Mouse (Mus musculus) kidney, adult 2 months (tissue): ENCODE measurements around the gene Izumo1r. TPM values are rescaled to one million over a fixed set of nuclear protein-coding genes. Genes with fewer than 3 reads are reported as not detected.

Source experiments
- DNase-seq: peaks from one replicate; pipeline ENCODE4 v3.0.0; 2021
- H3K27ac ChIP-seq: fragments of 200-500 bp; 2 replicates; pipeline ENCODE4 v1.5.1; 2012; ENCODE audit warnings: low read depth, low read length, control low read depth, inconsistent platforms; ENCODE audit not compliant: insufficient read depth
- H3K27me3 ChIP-seq: fragments of 200-500 bp; replicated peaks from 2 replicates; pipeline ENCODE4 v1.6.1; 2012; ENCODE audit warnings: mild to moderate bottlenecking, moderate library complexity, low read length, inconsistent platforms; ENCODE audit not compliant: control insufficient read depth, insufficient read depth
- H3K36me3 ChIP-seq: fragments of 200-500 bp; 2 replicates; pipeline ENCODE4 v1.6.1; 2012; ENCODE audit warnings: mild to moderate bottlenecking, moderate library complexity, low read length, inconsistent platforms; ENCODE audit not compliant: control insufficient read depth, insufficient read depth
- H3K4me1 ChIP-seq: fragments of 200-500 bp; 2 replicates; pipeline ENCODE4 v1.6.1; 2011; ENCODE audit warnings: low read length; ENCODE audit not compliant: control insufficient read depth, insufficient read depth
- H3K4me3 ChIP-seq: fragments of 200-500 bp; 2 replicates; pipeline ENCODE4 v1.5.1; 2011; ENCODE audit warnings: mild to moderate bottlenecking, low read depth, low read length, control low read depth; ENCODE audit not compliant: insufficient read depth
- CTCF ChIP-seq: fragments of 200-500 bp; conservative IDR thresholded peaks from 2 replicates; pipeline ENCODE4 v1.5.1; 2011; ENCODE audit warnings: low read depth, mild to moderate bottlenecking, control low read depth, low read length, moderate library complexity, mixed read lengths; ENCODE audit not compliant: insufficient read depth, insufficient read length
- POLR2A ChIP-seq: fragments of 200-500 bp; IDR thresholded peaks from one replicate; pipeline ENCODE4 v1.6.1; 2011; ENCODE audit warnings: low read depth, low read length, control low read depth
- WGBS: fragments of 180-500 bp; shearing (Covaris S2); methylation state at CpG from one replicate; pipeline ENCODE4 v1.1.7; 2018; 5-methylcytosine and 5-hydroxymethylcytosine counted together
- polyA plus RNA-seq: library from polyadenylated mRNA; depleted of rRNA; stranded (reverse); fragments of >200 nt; gene quantifications from 2 replicates; pipeline ENCODE4 v1.2.3, GENCODE M21; 2012

Izumo1r gene
- polyA plus RNA-seq, 1 experiment, result 2.8 TPM

DNA sequence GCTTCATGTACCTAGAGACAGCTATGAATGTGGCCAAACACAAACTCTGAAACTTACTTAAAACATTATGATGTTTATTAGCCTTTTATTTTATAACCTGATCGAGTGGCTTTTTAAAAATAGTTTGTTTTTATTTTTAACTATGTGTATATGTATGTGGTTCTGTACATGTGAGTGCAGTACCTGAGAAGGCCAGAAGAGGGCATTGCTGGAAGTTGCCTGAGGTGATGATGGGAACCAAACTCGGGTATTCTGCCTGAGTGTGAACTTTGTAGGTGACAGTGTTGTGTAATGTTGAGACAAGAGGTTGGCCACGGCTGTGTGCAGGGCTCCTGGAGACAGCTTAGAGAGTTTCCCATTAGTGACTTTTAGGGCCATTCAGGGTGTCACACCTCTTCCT lies 9.1 kb downstream of the Izumo1r start:
- Histone ChIP-seq H3K4me3 (no peak overlapping the region), H3K36me3 (no peaks in the 10 kb centered on the region), H3K27me3 (no peaks in the 10 kb centered on the region), H3K27ac (no peak overlapping the region), H3K4me1 (no peaks in the 10 kb centered on the region)
- WGBS, result 89% methylated on average over 3 of the region's 3 CpGs
- no peak for DNase-seq
- TF ChIP-seq POLR2A (no peak), CTCF (no peak)

DNA sequence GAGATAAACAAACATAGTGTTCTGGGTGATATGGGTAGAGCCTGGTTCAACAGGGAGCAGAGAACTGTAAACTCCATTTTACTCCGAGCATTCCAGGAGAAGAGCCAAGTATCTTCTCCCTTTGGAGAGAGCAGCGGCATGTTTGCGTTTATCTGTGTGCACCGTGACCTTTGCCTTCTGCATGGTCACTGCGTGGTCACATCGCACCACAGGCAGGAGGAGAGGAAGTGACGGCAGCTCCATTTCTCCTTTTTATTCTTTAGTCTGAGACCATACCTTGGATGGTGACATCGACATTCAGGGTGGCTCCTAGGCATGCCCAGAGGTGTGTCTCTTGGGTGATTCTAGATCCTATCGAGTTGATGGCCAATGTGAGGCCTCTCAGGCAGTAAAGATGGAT lies 10.4 kb downstream of the Izumo1r start:
- WGBS, result 73% methylated on average over 9 of the region's 9 CpGs

DNA sequence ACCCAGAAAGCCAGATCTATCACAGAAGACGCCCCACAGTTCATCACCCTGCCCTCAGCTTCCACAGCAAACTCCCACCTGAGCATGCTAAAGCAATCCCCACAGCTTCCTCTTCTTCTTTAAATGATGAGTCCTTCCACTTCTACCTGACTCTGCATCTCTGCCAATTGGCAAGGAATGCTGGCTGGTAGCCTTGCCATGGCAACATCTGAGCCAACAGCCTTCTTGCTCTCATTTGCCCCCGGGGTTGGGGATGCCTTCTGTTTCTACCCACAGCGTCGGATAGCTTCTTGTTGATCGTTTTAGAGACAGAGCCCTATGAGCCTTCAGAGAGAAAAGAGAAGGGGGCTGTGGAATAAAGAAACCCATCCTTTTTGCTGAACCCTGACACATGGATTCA lies 11.9 kb downstream of the Izumo1r start:
- no peak for DNase-seq

More for the DNA sequence above, 10.4 kb downstream of the Izumo1r start:
- Histone ChIP-seq H3K36me3 (no peaks in the 10 kb centered on the region), H3K27me3 (no peaks in the 10 kb centered on the region), H3K4me3 (no peak overlapping the region), H3K27ac (no peak overlapping the region), H3K4me1 (no peaks in the 10 kb centered on the region)
- TF ChIP-seq CTCF (no peak), POLR2A (no peak)
- DNase-seq, result no peak

DNA sequence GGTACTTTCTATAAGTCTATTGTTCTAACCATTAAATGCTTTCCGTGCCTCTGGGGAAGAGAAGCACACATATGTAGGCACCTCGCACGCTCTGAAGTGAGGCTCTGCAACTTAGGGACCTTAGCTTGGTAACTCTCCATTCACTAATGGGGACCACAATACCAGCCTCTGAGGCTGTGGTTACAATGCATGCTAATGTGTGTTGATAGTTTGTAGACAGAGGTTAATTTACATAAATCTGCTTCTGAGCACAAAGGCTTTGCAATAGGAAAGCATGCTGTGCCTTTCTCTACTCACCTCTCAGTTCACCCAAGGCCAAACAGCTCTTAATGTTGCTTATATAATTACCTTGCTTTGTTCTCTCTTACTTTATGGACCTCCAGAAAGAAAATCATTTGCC lies 13.1 kb downstream of the Izumo1r start:
- no peak overlapping the region for H3K27ac ChIP-seq
- no peak overlapping the region for H3K4me3 ChIP-seq
- no peak for DNase-seq
- H3K27me3 ChIP-seq, result no peaks in the 10 kb centered on the region
- TF ChIP-seq CTCF (no peak), POLR2A (no peak)
- no peaks in the 10 kb centered on the region for H3K4me1 ChIP-seq
- 86% methylated on average over 3 of the region's 3 CpGs for WGBS
- H3K36me3 ChIP-seq, result no peaks in the 10 kb centered on the region

More for the DNA sequence above, 11.9 kb downstream of the Izumo1r start:
- TF ChIP-seq CTCF (no peak), POLR2A (no peak)
- 87% methylated on average over 5 of the region's 5 CpGs for WGBS
- Histone ChIP-seq H3K36me3 (no peaks in the 10 kb centered on the region), H3K4me3 (no peak overlapping the region), H3K4me1 (no peaks in the 10 kb centered on the region), H3K27me3 (no peaks in the 10 kb centered on the region), H3K27ac (no peak overlapping the region)

- no peak overlapping the region for H3K4me3 ChIP-seq
- TF ChIP-seq POLR2A (no peak), CTCF (no peak)
- 61% methylated on average over 6 of the region's 6 CpGs for WGBS
- no peaks in the 10 kb centered on the region for H3K36me3 ChIP-seq
- H3K27me3 ChIP-seq, result no peaks in the 10 kb centered on the region
- H3K4me1 ChIP-seq, result no peaks in the 10 kb centered on the region
- H3K27ac ChIP-seq, result no peak overlapping the region
- DNase-seq, result no peak
These were observed 15.1 kb downstream of the Izumo1r start for GRCm38 (mm10) chr9:14888671-14889070.

- no peak overlapping the region for H3K4me3 ChIP-seq
- WGBS, result 86% methylated on average over 6 of the region's 6 CpGs
These were observed 15.9 kb downstream of the Izumo1r start for GRCm38 (mm10) chr9:14887787-14888382.

DNA sequence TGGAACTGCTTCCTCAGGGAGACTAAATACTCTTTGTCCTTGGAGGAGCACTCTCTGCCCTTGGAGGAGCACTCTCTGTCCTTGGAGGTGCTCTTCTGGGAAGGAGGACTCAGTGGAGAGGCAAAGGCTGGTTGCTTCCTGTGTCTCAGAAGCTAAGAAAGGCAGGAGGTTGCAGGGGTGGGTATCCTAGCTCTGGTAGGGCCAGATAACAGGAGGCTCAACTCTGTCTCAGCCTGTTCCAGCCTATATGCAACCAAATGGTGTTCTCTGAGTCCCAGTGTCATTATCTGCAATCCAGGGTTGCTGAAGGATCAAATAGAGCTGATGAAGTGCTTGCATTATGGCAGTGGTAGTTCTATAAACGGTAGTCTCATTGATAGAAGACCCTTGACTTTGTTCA lies 17.8 kb downstream of the Izumo1r start:
- DNase-seq, result no peak
- 85% methylated on average over 1 of the region's 1 CpGs for WGBS
- Histone ChIP-seq H3K27ac (no peak overlapping the region), H3K36me3 (no peaks in the 10 kb centered on the region), H3K4me3 (no peak overlapping the region), H3K4me1 (no peaks in the 10 kb centered on the region), H3K27me3 (no peaks in the 10 kb centered on the region)
- TF ChIP-seq POLR2A (no peak), CTCF (no peak)

More at GRCm38 (mm10) chr9:14887787-14888382, 15.9 kb downstream of the Izumo1r start:
- Histone ChIP-seq H3K36me3 (no peaks in the 10 kb centered on the region), H3K27ac (no peak overlapping the region), H3K27me3 (no peaks in the 10 kb centered on the region), H3K4me1 (no peaks in the 10 kb centered on the region)
- TF ChIP-seq POLR2A (no peak), CTCF (no peak)
- no peak for DNase-seq
